Mouse (Mus musculus): Measurements from ENCODE around the gene Pcnx3. TPM values are rescaled to one million over a fixed set of nuclear protein-coding genes. Genes with fewer than 3 reads are reported as not detected.

Pcnx3 gene
- polyA plus RNA-seq, 2 experiments: 9.1 to 19.8 TPM

DNA sequence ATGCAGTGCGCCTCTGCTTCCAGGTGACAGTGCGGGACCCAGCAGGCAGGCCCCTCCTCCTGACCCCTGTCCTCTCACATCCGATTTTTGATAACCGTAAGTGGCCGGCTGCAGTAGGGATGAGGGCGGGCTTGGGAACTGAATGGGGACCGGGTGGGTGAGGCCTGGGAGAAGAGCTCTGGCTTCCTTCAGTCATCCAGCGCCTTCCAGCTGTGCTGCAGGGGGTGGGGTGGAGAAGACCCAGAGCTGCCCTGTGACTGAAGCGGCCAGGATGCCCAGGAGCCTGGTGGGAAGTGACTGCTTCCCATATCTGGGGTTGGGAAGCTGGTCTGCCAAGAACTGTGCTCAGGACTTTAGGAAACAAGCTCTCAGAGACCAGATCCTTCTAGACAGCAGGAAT is 48.4 kb downstream of the Pcnx3 start:
- H3K4me2 ChIP-seq (ENCODE audit: low read depth): no peak overlapping the region
- peaks cover 45% of the 10 kb centered on the region for H3K36me3 ChIP-seq (replicated peaks; ENCODE audit: control insufficient read depth, insufficient read depth, low read depth)
- no peak overlapping the region for H3K4me3 ChIP-seq (ENCODE audit: insufficient read depth in 1 of 2, low read depth in 2 of 2, low read length in 2 of 2)
- DNase-seq (ENCODE audit: low read depth in 3 of 3, low spot score in 3 of 3) (no peak), ATAC-seq (ENCODE audit: insufficient read depth) (no peak)
- no peak for TF ChIP-seq EP300 (IDR thresholded peaks at IDR 0.05; ENCODE audit: low read depth)
- TF ChIP-seq CTCF (IDR thresholded peaks at IDR 0.05; ENCODE audit: low read depth): no peak
- no peak overlapping the region for H3K27ac ChIP-seq
- no peak overlapping the region for H3K9ac ChIP-seq (replicated peaks)
- 82% methylated on average over 9 of the region's 9 CpGs for WGBS (ENCODE audit: insufficient replicate concordance)
- no peaks in the 10 kb centered on the region for H3K27me3 ChIP-seq (ENCODE audit: control insufficient read depth, insufficient read depth, low read length)
- H3K4me1 ChIP-seq (replicated peaks; ENCODE audit: control insufficient read depth in 2 of 2, insufficient read depth in 2 of 2, low read length in 1 of 2): peaks cover 13 to 22% of the 10 kb centered on the region in 2 experiments
- no peaks in the 10 kb centered on the region for H3K9me3 ChIP-seq (ENCODE audit: control insufficient read depth, low read length)

DNA sequence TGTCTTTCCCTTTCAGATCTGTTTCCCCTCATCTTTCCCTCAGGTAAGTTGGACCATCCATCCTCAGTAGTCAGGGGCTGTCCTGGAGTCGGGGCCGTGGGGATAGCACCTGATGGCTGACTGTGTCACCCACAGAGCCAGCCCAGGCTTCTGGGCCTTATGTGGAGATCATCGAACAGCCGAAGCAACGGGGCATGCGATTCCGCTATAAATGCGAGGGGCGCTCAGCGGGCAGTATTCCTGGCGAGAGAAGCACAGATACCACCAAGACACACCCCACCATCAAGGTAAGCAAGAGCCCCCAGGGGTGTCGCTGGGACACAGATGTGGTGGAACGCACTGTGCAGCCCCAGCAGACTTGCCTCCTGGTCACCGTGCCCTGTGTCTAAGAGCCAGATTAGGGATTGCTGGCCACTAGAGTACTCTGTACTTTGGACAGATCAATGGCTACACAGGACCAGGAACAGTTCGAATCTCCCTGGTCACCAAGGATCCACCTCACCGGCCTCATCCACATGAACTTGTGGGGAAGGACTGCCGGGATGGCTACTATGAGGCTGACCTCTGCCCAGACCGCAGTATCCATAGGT is 50.2 kb downstream of the Pcnx3 start:
- H3K4me1 ChIP-seq (replicated peaks; ENCODE audit: control insufficient read depth in 2 of 2, insufficient read depth in 2 of 2, low read length in 1 of 2): peaks cover 13 to 22% of the 10 kb centered on the region in 2 experiments
- DNase-seq (ENCODE audit: low read depth in 3 of 3, low spot score in 3 of 3): no peak
- peaks cover 33% of the 10 kb centered on the region for H3K36me3 ChIP-seq (replicated peaks; ENCODE audit: control insufficient read depth, insufficient read depth, low read depth)
- TF ChIP-seq EP300 (IDR thresholded peaks at IDR 0.05; ENCODE audit: low read depth) (no peak), CTCF (IDR thresholded peaks at IDR 0.05; ENCODE audit: low read depth) (no peak)
- H3K9me3 ChIP-seq (ENCODE audit: control insufficient read depth, low read length): no peaks in the 10 kb centered on the region
- WGBS (ENCODE audit: insufficient replicate concordance): 81% methylated on average over 18 of the region's 18 CpGs
- peak overlapping the region; percentile 86 for H3K9ac ChIP-seq (replicated peaks)
- H3K27ac ChIP-seq: peak overlapping the region; percentile 25; the same call in 1 of the 2 replicates
- ATAC-seq (ENCODE audit: insufficient read depth): no peak
- peak overlapping the region; percentile 99 for H3K4me2 ChIP-seq (ENCODE audit: low read depth)
- H3K27me3 ChIP-seq (ENCODE audit: control insufficient read depth, insufficient read depth, low read length): no peaks in the 10 kb centered on the region
- H3K4me3 ChIP-seq (ENCODE audit: insufficient read depth in 1 of 2, low read depth in 2 of 2, low read length in 2 of 2): peak overlapping the region; percentile 73 to 74

- no peaks in the 10 kb centered on the region for H3K9me3 ChIP-seq (ENCODE audit: control insufficient read depth, low read length)
- under 1% methylated on average over 95 of the region's 109 CpGs for WGBS (ENCODE audit: insufficient replicate concordance)
- TF ChIP-seq CTCF (IDR thresholded peaks at IDR 0.05; ENCODE audit: low read depth) (no peak), EP300 (IDR thresholded peaks at IDR 0.05; ENCODE audit: low read depth) (no peak)
- H3K4me3 ChIP-seq (ENCODE audit: insufficient read depth in 1 of 2, low read depth in 2 of 2, low read length in 2 of 2): peak within 1 kb of the TSS; percentile 73 to 74
- ATAC-seq (ENCODE audit: insufficient read depth): peak; percentile 85
- DNase-seq (ENCODE audit: low read depth in 3 of 3, low spot score in 3 of 3): peak; percentile 68 to 80 (median 68)
- peaks cover 13 to 22% of the 10 kb centered on the region in 2 experiments for H3K4me1 ChIP-seq (replicated peaks; ENCODE audit: control insufficient read depth in 2 of 2, insufficient read depth in 2 of 2, low read length in 1 of 2)
- peaks cover 25% of the 10 kb centered on the region for H3K36me3 ChIP-seq (replicated peaks; ENCODE audit: control insufficient read depth, insufficient read depth, low read depth)
- H3K27me3 ChIP-seq (ENCODE audit: control insufficient read depth, insufficient read depth, low read length): no peaks in the 10 kb centered on the region
- peak within 1 kb of the TSS; percentile 86 for H3K9ac ChIP-seq (replicated peaks)
- peak within 1 kb of the TSS; percentile 99 for H3K4me2 ChIP-seq (ENCODE audit: low read depth)
- peak within 1 kb of the TSS; percentile 78 for H3K27ac ChIP-seq
Measured at GRCm38 (mm10) chr19:5637069-5638047, 51.4 kb downstream of the Pcnx3 start, which contains the start of gene Rela. Gene Rela, plus strand, starts transcription at chr19:5637483.

- DNase-seq (ENCODE audit: low read depth in 3 of 3, low spot score in 3 of 3): no peak
- Histone ChIP-seq H3K4me1 (replicated peaks; ENCODE audit: control insufficient read depth in 2 of 2, insufficient read depth in 2 of 2, low read length in 1 of 2) (peaks cover 13 to 22% of the 10 kb centered on the region in 2 experiments), H3K9ac (replicated peaks) (peak overlapping the region; percentile 86), H3K4me2 (ENCODE audit: low read depth) (peak overlapping the region; percentile 99), H3K27ac (peak overlapping the region; percentile 78), H3K9me3 (ENCODE audit: control insufficient read depth, low read length) (no peaks in the 10 kb centered on the region), H3K27me3 (ENCODE audit: control insufficient read depth, insufficient read depth, low read length) (no peaks in the 10 kb centered on the region), H3K4me3 (ENCODE audit: insufficient read depth in 1 of 2, low read depth in 2 of 2, low read length in 2 of 2) (peak overlapping the region; percentile 73 to 74), H3K36me3 (replicated peaks; ENCODE audit: control insufficient read depth, insufficient read depth, low read depth) (peaks cover 19% of the 10 kb centered on the region)
- no peak for ATAC-seq (ENCODE audit: insufficient read depth)
- WGBS (ENCODE audit: insufficient replicate concordance): 52% methylated on average over 12 of the region's 12 CpGs
- TF ChIP-seq EP300 (IDR thresholded peaks at IDR 0.05; ENCODE audit: low read depth): no peak
- TF ChIP-seq CTCF (IDR thresholded peaks at IDR 0.05; ENCODE audit: low read depth): no peak
Measured at GRCm38 (mm10) chr19:5636571-5637041, 52.1 kb downstream of the Pcnx3 start.
